Comparison of ENCODE assay signal across 20 mouse cellular contexts in the genomic region with DNA sequence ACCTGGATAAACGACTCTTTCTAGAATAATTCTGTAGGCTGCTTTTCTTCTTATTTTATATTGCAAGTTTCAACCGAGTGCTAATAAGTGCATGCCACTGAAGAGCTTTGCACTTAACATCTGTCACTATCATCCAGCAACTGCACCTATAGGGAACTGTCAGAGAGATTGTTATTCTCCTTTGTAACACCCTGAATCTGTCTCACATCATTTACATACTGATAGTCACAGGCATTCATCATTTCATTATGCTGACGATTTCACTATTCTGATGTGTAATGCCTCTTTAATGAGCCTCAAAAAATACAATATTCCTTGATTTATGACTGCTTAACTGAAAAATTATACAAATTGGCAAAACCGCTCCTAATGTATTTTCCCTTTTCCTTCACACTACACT.
"Had no signal": no experiment of that assay in that cellular context is flagged by ENCODE, and none has a peak within 500 bp of the region (broad histone marks: within the 10 kb centered on the region; RNA-seq: fewer than 3 reads in every experiment).

No protein-coding gene starts in this region.

- DNase-seq: kidney, postnatal 14 days; kidney, postnatal 4 days; left cerebral cortex, postnatal 4 days; liver, postnatal 0 days; lung, embryonic 14.5 days; retina, postnatal 1 day; right cerebral cortex, postnatal 25 days; spleen, adult 18-20 months; thymus, postnatal 25 days had no signal

- H3K4me1 ChIP-seq: limb, embryonic 12.5 days; limb, embryonic 15.5 days; midbrain, embryonic 12.5 days; midbrain, embryonic 15.5 days; neural tube, embryonic 12.5 days; neural tube, embryonic 15.5 days; stomach, embryonic 15.5 days had no signal

- ATAC-seq: liver, postnatal 0 days; lung, postnatal 0 days; midbrain, embryonic 15.5 days had no signal

- H3K27ac ChIP-seq: limb, embryonic 12.5 days; limb, embryonic 15.5 days; liver, embryonic 14.5 days; macrophage; midbrain, embryonic 12.5 days; midbrain, embryonic 15.5 days; neural tube, embryonic 12.5 days; neural tube, embryonic 15.5 days; stomach, embryonic 15.5 days had no signal

- H3K4me2 ChIP-seq: limb, embryonic 12.5 days; limb, embryonic 15.5 days; liver, embryonic 11.5 days; lung, embryonic 14.5 days; midbrain, embryonic 12.5 days; midbrain, embryonic 15.5 days; neural tube, embryonic 12.5 days; neural tube, embryonic 15.5 days; stomach, embryonic 15.5 days had no signal

- H3K9ac ChIP-seq: limb, embryonic 12.5 days; limb, embryonic 15.5 days; liver, embryonic 14.5 days; liver, postnatal 0 days; lung, embryonic 14.5 days; midbrain, embryonic 12.5 days; midbrain, embryonic 15.5 days; neural tube, embryonic 12.5 days; neural tube, embryonic 15.5 days; stomach, embryonic 15.5 days had no signal

- H3K9me3 ChIP-seq: limb, embryonic 12.5 days; limb, embryonic 15.5 days; midbrain, embryonic 12.5 days; midbrain, embryonic 15.5 days; neural tube, embryonic 12.5 days; neural tube, embryonic 15.5 days; stomach, embryonic 15.5 days had no signal

- H3K27me3 ChIP-seq: limb, embryonic 12.5 days; limb, embryonic 15.5 days; midbrain, embryonic 12.5 days; midbrain, embryonic 15.5 days; neural tube, embryonic 12.5 days; neural tube, embryonic 15.5 days; stomach, embryonic 15.5 days had no signal

- H3K4me3 ChIP-seq: limb, embryonic 12.5 days; limb, embryonic 15.5 days; midbrain, embryonic 12.5 days; midbrain, embryonic 15.5 days; neural tube, embryonic 12.5 days; neural tube, embryonic 15.5 days; stomach, embryonic 15.5 days had no signal

- H3K36me3 ChIP-seq: limb, embryonic 12.5 days; limb, embryonic 15.5 days; midbrain, embryonic 12.5 days; midbrain, embryonic 15.5 days; neural tube, embryonic 12.5 days; neural tube, embryonic 15.5 days; stomach, embryonic 15.5 days had no signal
